Mouse (Mus musculus): ENCODE results near the gene Mnd1. TPM values are rescaled to one million over a fixed set of nuclear protein-coding genes. Genes with fewer than 3 reads are reported as not detected.

Gene Mnd1
- polyA plus RNA-seq, 1 experiment = 0.63 TPM

DNA sequence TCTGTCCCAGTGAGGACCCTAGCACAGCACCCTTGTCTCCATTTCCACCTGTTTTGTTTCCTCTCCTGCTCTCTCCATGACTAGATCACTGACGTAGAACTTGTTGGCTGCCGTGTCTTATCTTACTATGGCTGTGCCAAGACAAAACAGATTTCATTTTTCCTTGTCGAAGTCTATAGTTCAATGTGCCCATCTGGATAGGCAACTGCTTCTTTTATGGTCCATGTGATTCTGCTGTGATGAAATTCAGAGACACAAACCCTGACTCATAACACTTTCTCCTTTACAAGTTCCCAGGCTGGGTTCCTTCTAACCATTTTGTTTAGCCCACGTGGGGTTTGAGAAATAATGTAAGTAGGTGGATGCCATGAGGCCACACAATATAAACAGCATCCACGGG is 10.5 kb upstream of the Mnd1 start:
- DNase-seq (ENCODE audit: low read depth, low spot score) = no peak
- 76% methylated on average over 5 of the region's 5 CpGs for WGBS

DNA sequence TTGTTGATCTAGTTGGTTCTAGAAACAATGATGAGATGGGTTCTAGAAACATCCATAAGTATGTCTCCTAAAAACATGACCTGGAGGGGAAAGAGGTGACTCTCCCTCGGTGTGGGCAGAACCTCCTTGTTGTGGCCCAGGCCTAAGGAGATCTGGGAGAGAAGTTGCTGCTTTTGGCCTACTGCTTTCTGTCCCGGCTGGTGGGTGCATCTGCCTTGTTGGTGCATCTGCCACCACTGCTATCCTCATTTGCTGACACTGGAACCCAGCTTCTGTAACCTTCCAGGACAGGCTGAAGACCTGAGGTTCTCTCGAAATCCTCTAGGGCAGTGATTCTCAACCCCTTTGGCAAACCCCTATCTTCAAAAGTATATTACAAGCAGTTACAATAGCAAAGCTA is 9.8 kb upstream of the Mnd1 start:
- 95% methylated on average over 3 of the region's 3 CpGs for WGBS
- DNase-seq (ENCODE audit: low read depth, low spot score) = no peak

DNA sequence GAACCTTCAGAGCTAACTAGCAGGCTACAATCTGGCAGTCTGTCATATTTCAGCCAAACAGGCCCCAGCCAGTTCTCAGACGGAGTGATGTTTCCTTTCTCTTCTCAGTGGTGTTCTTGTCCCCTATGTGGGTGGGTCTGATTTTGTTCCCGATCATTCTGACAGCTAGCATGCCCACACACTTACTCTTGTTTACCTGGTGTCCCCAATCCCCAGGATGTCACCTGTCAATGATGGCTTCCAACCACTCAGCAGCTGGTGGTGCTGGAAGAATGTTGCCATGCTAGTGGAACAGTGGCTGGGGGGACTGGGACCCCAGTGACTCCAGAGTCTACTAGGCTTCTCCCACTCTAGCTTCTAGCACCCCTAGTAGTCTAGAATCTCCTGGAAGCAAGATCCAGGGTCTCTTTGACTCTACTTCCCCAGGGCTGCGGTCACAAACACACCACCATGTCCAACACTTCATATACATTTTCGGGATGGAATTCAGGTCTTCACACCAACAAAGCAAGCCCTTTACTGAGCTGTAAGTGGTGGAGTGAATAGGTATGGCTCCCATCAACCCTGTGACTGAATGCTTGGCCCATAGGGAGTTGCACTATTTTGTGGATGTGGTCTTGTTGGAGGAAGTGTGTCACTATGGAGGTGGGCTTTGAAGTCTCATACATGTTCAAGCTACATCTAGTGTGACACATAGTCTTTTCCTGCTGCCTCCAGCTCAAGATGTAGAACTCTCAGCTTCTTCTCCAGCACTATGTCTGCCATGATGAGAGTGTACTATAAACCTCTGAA is 2.2 kb upstream of the Mnd1 start:
- no peak for DNase-seq (ENCODE audit: low read depth, low spot score)
- 69% methylated on average over 4 of the region's 4 CpGs for WGBS

DNA sequence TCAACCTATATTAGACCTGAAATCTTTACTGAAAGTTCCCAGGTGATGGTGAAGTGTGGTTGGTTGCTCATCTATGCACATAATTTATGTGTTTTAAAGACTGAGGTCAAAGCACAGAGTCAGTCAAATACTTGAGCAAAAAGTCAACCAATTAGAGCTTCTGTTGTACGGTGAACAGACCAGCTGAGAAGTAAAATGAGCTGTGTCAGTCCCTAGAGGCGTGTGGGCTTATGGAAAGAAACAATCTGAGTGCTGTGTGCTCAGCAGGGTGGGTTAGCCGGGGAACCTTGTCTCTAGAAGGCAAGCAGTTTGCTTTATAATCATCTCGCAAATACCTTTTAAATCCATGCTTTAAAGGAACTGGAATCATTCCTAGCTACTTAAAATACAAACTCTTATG is 1.4 kb upstream of the Mnd1 start:
- WGBS = 33% methylated on average over 4 of the region's 4 CpGs
- no peak for DNase-seq (ENCODE audit: low read depth, low spot score)

DNA sequence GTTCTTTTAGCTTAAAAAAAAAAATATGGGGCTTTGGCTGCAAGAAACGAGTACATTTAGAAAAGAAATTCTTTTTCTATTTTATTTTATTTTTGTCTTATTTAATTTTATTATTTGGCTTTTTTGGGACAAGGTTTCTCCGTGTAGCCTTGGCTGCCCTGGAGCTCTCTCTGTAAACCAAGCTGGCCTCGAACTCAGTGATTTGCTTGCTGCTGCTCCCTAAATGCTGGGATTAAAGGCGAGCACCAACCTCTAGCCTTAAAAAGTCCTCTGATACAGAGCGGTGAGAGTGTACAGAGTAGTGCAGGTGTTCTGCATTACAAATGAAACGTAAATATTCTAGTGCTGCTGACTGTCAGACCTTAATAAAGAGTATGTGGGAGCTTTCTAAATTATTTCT is 519 bp upstream of the Mnd1 start:
- WGBS = 22% methylated on average over 6 of the region's 6 CpGs
- DNase-seq (ENCODE audit: low read depth, low spot score) = no peak

DNA sequence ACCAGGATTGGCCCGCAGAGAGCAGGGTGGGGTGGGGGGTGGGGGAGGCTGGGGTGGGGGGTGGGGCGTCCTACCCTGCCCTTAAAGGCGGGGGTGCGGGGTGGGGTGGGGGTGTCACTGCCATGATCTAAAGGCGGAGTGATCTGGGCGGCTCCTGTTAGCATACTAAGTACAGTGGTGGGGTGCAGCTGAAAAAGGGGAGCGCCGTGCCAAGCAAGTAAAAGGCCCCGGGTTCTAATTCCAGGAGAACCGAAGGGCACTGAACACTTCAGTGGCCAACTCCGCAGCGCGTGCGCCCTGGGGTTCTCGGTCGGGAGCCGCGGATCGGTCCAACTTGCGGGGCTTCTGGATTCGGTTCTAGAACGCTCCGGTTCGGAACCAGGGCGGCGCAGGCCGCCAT is 440 bp downstream of the Mnd1 start:
- WGBS = under 1% methylated on average over 27 of the region's 27 CpGs
- DNase-seq (ENCODE audit: low read depth, low spot score) = no peak

DNA sequence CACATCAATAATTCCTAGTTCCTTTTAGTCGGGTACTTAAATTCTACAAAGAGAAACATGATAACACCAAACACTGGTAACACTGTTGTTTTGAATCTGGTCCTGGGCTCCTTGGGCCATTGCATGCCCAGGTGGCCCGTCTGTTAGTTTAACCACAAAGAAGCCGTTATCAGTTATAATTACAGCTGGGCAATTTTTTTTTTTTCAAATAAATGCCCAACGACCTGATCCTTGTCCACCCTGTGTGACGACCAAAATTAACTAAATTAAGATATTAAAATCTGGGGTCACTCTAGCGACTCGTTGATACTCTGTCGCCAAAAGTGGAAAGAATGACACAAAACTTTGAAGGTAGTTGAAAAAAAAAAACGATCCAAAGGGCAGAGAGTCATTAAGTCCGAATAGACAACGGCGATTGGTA is 855 bp downstream of the Mnd1 start:
- WGBS = 12% methylated on average over 12 of the region's 12 CpGs
- no peak for DNase-seq (ENCODE audit: low read depth, low spot score)

DNA sequence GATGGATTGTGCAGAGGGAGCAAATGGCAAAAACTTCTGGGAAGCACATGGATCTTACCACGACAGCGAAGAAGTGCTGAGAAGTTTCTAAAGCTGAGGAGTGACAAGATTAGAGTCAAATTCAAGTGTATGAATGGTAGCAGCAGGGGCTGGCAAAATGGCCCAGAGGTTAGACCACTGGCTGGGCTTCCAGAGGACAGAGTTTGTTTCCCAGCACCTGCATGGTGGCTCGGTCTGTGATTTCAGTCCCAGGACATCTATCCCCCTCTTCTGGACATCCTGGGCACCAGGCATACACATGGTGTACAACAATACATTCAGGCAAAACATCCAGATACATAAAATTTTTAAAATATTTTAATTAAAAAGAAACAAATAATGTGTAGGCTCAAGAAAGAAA is 5.8 kb downstream of the Mnd1 start:
- DNase-seq (ENCODE audit: low read depth, low spot score) = no peak
- WGBS = 97% methylated on average over 3 of the region's 3 CpGs

DNA sequence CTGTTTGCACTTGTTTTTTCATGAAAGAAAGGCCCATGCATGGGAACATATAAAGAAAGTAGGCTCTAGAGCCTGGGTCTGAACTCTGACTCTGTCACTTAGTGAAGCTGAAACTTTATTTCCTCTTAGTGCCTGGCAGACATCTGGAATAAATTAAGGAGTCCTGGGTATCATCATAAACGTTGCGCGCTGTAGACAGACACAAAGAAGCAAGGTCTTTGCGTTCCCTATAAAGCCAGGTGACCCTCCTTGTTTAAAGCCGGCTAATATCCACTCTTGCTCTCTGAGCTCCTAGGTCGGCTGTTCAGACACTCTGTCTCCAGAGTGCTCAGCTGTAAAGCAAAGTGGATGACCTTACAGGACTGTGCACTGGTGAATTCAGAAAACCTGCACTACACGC is 14.6 kb downstream of the Mnd1 start:
- 71% methylated on average over 7 of the region's 7 CpGs for WGBS
- no peak for DNase-seq (ENCODE audit: low read depth, low spot score)

DNA sequence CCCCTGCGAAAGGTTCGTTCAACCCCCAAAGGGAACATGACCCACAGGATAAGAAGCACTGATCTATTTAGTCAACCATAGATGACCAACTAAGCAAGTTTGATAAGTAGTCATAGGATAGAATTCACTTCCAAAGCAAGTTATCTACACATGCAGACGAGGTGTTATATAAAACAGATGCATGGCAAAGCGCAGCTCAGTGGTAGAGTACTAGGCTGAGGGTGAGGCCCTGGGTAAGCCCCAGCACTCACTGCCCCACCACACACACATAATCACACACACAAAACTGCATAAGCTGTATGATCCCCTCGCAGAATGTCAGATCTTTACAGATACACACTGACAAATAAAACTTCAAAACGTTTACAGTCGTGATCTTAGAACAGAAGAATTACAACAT is 19.1 kb downstream of the Mnd1 start:
- DNase-seq (ENCODE audit: low read depth, low spot score) = no peak
- 84% methylated on average over 7 of the region's 7 CpGs for WGBS

DNA sequence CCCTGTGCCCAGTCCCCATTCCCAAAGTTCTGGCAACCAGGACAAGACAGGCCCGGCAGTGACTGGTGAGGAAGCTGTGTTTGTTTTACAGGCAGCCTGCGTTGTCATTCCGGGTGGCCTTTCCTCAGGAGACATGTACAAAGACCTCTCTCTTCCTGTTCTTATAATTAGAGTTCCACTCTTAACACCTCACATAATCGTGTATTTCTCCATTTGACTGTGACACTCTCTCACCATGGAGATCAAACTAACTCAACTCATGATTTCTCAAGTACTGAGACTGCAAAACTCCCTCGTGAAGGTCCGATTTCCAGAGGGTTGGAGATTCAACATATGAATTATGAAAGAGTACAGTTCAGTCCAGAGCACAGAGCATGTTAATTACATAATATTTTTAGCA is 19.7 kb downstream of the Mnd1 start:
- 56% methylated on average over 6 of the region's 6 CpGs for WGBS
- no peak for DNase-seq (ENCODE audit: low read depth, low spot score)

DNA sequence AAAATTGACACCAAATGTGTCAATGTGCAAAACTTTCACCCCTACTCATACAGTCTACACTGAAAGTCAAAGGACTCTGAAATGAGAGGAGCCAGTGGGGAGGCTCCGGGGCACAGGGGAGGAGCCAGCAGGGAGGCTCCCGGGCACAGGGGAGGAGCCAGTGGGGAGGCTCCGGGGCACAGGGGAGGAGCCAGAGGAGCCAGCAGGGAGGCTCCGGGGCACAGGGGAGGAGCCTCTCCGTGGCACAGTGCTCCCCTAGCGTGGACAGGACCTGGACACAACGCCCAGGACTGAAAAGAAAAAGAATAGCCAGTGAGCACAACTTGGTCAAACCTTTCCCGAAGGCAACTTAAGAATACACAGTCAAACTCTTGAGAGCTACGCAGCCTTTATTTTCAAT is 20.2 kb downstream of the Mnd1 start:
- WGBS = 28% methylated on average over 9 of the region's 9 CpGs
- no peak for DNase-seq (ENCODE audit: low read depth, low spot score)

DNA sequence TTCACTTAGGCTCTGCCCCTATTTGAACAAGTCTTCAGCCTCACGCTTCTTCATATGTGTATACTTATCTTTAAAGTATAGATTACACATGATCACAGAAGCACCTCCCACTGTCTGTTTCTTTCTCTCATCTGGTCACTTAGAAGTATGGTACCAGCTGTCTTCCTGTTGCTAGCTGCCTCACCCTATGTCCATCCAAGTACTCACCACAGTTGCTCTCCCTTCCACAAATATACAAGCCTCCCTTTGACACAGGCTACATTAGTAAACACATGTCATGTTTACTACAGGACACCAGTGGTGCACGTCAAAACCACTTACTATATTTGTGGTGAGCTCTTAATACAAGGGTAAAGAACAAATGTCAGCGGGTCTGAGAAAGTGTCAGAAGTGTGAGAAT is 24.2 kb downstream of the Mnd1 start:
- WGBS = 84% methylated on average over 3 of the region's 3 CpGs

DNA sequence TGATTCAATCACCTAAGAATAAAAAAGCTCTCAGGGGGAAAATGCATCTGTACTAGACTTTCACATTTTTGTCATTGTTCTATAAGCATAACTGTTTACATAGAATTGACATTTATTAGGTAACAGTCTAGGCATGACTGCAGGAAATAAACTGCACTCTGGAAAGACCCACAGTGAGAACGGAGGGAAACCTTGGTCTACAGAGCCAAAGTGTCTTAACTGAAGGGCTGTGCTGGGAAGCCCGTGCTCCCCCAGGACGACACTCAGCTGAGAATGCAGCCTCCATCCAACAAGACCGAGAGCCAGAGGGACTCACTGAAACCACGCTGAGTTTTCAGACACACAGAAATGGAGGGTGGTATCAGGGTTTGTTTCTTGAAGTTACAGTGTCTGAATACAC is 24.8 kb downstream of the Mnd1 start:
- 71% methylated on average over 5 of the region's 5 CpGs for WGBS
- DNase-seq (ENCODE audit: low read depth, low spot score) = no peak

More for the DNA sequence above, 24.2 kb downstream of the Mnd1 start:
- no peak for DNase-seq (ENCODE audit: low read depth, low spot score)

DNA sequence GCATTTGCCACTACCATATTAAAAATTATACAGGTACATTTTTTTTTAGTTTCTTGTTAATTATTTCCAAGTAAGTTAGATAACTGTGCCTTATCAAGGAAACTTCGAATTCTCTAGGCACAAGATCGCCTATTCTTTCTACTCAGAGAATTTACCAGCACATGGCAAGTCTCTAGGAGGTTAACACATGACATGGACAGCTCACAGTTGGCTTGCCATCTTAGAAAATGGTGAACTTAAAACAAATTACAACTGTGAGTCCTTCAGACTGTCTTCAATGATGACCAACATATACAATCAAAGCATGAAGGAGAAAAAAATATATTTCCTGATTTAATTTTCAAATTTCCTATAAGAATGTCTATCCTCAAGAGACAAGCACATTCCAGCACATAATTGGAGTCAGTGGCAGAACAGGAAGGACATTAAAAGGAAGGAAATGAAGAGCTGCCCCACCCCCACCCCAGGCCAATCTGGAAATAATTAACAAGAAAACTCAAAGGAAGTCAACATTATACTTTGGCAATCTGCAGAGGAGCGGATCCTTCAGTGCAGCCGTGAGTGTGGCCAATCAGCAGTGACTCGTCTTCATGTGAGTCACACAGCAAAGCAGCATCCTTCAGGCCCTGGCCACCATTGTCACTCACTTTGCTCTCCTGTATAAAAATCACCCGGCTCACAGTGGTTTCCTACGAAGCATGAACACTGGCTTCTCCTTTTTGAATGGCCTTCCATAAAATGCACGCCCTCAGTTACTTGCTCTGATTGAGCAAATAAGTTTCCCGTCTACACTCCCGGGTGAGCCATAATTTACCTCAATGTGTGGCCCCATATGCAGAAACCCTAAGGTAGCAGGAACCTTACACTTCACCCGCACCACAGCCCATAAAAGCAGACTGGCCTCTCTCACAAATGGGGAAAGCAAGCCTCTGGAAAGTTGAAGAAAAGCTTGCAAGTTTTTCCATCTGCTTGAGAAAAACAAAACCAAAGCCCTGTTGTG is 26.4 kb downstream of the Mnd1 start:
- DNase-seq (ENCODE audit: low read depth, low spot score) = peak; percentile 27
- WGBS = 24% methylated on average over 11 of the region's 11 CpGs

DNA sequence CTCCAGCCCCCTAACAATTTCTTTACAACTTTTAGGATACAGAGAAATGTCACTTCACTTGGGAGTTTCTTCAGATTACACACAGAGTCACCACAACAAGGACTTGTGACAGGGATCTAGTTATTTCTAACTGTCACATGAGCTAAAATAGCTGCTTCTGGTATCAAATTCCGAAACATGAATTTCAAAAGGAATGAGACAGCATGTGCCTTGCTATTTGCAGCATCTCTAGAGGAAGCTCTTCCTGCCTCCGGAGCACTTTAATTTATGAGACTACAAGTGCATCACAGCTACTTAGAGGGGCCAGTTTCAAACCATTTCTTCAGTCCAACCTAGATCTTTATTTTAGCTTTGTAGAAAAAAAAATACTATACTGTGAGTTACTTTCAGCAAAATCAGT is 28.2 kb downstream of the Mnd1 start:
- no peak for DNase-seq (ENCODE audit: low read depth, low spot score)
- WGBS = 76% methylated on average over 2 of the region's 2 CpGs

DNA sequence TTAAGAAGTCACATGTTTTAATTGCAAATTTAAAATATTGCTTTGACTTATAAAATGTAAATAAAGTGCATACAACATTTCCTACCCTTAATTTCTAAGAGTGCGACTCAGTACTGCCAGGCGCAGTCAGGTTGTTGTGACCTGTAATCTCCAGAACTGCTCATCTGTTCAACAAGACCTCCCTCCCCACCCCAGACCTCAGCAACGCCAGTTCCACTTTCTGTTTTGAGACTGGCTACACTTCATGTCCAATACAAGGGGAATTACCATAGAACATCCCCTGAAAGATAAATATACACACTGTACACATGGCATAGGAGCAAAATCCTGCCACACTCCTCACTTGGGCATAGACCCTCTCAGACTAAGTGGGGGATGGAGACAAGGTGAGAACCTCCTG is 28.9 kb downstream of the Mnd1 start:
- 81% methylated on average over 3 of the region's 3 CpGs for WGBS
- DNase-seq (ENCODE audit: low read depth, low spot score) = no peak

DNA sequence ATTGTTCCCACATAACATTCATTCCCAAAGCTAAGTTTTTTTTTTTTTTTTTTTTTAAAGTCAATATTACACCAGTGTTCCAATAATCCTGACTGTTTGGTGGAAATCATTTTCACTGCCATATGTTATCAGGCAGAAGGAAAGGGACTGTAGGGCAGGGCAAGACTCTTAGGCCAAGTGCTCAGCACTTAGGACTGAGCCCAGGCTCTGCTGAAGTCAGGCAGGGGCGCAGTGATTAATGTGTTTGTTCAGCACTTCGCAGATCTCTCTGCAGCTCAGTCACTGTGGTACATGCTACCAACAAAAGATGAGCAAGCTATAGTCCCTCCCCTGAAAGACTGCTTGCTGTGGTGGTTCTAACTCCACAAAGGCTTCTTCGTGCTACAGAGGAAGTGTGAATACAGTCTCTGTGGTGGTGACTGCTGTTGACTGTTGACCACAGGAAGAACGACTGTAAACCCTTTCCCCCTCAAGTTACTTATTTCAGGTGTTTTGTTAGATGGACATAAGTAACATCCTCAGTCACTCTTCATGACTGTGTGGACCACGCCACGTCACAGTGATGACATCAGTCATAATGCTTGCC is 29.8 kb downstream of the Mnd1 start:
- no peak for DNase-seq (ENCODE audit: low read depth, low spot score)
- 75% methylated on average over 6 of the region's 6 CpGs for WGBS

DNA sequence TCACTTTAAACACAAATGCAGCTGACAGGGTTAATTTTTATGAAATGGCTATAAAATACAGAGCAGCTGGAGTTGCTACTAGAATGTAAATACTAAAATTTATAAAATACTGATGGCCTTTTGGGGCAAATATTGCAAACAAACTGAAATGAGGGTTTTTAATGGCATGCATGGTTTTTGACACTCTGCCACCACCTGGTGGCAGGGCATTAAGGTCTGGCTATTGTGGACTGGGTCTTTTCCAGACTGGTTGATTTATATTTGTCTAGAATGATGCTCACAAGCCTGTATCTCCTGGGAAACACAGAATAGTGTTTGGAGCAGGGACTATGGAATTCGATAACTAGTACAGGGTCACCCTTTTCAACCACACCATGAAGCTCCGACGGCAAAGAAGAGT is 32.1 kb downstream of the Mnd1 start:
- WGBS = 67% methylated on average over 3 of the region's 3 CpGs
- no peak for DNase-seq (ENCODE audit: low read depth, low spot score)

DNA sequence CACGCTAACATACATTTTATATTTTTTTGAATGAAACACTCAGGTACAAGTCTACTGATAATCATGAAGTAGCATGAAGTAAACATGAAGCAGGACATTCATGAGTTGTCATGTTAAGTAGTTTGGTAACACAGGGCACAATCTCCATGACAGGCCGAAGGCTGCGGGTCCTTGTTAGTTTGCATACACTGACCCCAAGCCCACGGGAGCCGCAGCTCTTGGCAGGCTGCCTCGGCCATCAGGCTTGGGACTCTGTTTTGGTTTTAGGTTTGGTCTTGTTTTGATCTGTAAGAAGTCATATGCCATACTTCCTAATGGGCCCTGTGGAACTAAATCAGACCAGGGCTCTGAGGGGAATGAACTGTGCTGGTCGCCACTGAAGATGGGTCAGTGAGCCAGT is 36.9 kb downstream of the Mnd1 start:
- no peak for DNase-seq (ENCODE audit: low read depth, low spot score)
- WGBS = 84% methylated on average over 7 of the region's 7 CpGs
